Mouse (Mus musculus): Measurements from ENCODE around the gene Maob.

GRCm38 (mm10) chrX:16754761-16755160 is 62.4 kb downstream of the Maob start:
- TF ChIP-seq CTCF (IDR thresholded peaks at IDR 0.05; ENCODE audit: borderline replicate concordance, control insufficient read depth, extremely low read depth, insufficient read depth, low read length, poor library complexity) (no peak), POLR2A (IDR thresholded peaks at IDR 0.05; ENCODE audit: control insufficient read depth, extremely low read depth, insufficient read depth, low read length, poor library complexity) (no peak)

All from thymus, adult 2 months (tissue).